ENCODE assay signal across 8 mouse cellular contexts in the genomic region with DNA sequence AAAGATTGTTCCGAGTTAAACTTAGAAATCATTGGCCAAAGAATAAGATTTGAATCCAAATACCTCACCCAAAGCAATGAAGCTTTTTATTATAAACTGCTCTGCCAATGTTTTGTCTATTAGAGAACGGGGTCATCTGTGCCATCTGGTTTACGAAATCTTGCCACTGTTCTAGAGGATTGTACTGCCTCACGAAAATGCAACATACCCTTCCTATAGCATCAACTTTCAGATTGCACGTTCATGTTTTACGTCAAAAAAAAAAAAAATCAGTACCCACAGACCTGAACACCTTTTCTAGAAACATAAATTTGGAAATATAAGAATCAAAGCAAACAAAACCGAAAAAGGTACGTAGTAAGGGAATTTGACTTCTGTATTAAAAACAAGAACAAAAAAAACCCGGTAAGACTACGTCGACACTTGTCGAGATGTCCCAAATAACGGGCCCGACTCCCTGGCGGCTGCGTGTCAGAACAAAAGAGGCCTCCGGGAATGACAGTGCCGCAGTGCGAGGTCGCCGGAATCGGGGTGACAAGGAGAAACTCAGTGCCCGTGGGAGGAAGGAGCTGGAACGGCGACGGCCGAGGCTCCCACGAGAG. TPM values are rescaled to one million over a fixed set of nuclear protein-coding genes. Genes with fewer than 3 reads are reported as not detected.
DNase-seq lines count a peak whose midpoint lies in the region; ATAC-seq and TF ChIP-seq lines count a peak whose summit lies in the region.

No protein-coding gene starts in this region.

- H3K9ac ChIP-seq in hindbrain, embryonic 15.5 days, result peak overlapping the region; percentile 98
- peak overlapping the region; percentile 75 for H3K9ac ChIP-seq in neural tube, embryonic 12.5 days

- WGBS in lung, adult 2 months, result 2% methylated on average over 28 of the region's 28 CpGs
- 2% methylated on average over 28 of the region's 28 CpGs for WGBS in hindbrain, embryonic 15.5 days
- 4% methylated on average over 28 of the region's 28 CpGs for WGBS in neural tube, embryonic 12.5 days

- H3K27ac ChIP-seq in brown adipose tissue, adult 24 weeks (replicated peaks; ENCODE audit: low read depth, low read length), result peak overlapping the region; percentile 90
- H3K27ac ChIP-seq in hindbrain, embryonic 15.5 days (replicated peaks), result peak overlapping the region; percentile 98
- H3K27ac ChIP-seq in neural tube, embryonic 12.5 days, result peak overlapping the region; percentile 95

- no peak for TF ChIP-seq POLR2A in lung, adult 2 months (IDR thresholded peaks at IDR 0.05; ENCODE audit: borderline replicate concordance, extremely low read depth, low read depth, low read length)

- TF ChIP-seq CTCF in lung, adult 2 months (IDR thresholded peaks at IDR 0.05; ENCODE audit: insufficient read depth, low read length), result no peak

- 0 out of 2 replicates have a peak, but pooled peaks cover 4% of the 10 kb centered on the region for H3K27me3 ChIP-seq in hindbrain, embryonic 15.5 days
- no peaks in the 10 kb centered on the region for H3K27me3 ChIP-seq in neural tube, embryonic 12.5 days (replicated peaks)

- no peaks in the 10 kb centered on the region for H3K9me3 ChIP-seq in hindbrain, embryonic 15.5 days
- no peaks in the 10 kb centered on the region for H3K9me3 ChIP-seq in neural tube, embryonic 12.5 days

- H3K4me3 ChIP-seq in lung, adult 2 months (replicated peaks; ENCODE audit: extremely low read depth, low read depth, low read length), result peak overlapping the region; percentile 88
- peak overlapping the region; percentile 99 for H3K4me3 ChIP-seq in brown adipose tissue, adult 24 weeks (ENCODE audit: insufficient read depth, low read depth, low read length)
- peak overlapping the region; percentile 96 for H3K4me3 ChIP-seq in hindbrain, embryonic 15.5 days
- H3K4me3 ChIP-seq in neural tube, embryonic 12.5 days, result peak overlapping the region; percentile 66

- peaks cover 10% of the 10 kb centered on the region for H3K4me1 ChIP-seq in lung, adult 2 months (ENCODE audit: control insufficient read depth, insufficient read depth, low read length)
- peaks cover 4% of the 10 kb centered on the region for H3K4me1 ChIP-seq in brown adipose tissue, adult 24 weeks (ENCODE audit: control insufficient read depth, insufficient read depth, insufficient read length, low read length)
- peaks cover 36% of the 10 kb centered on the region for H3K4me1 ChIP-seq in hindbrain, embryonic 15.5 days (replicated peaks)
- H3K4me1 ChIP-seq in neural tube, embryonic 12.5 days, result peaks cover 23% of the 10 kb centered on the region

- H3K4me2 ChIP-seq in hindbrain, embryonic 15.5 days, result peak overlapping the region; percentile 90
- H3K4me2 ChIP-seq in neural tube, embryonic 12.5 days (replicated peaks), result peak overlapping the region; percentile 64

- DNase-seq in lung, adult 2 months, result no peak
- no peak for DNase-seq in lung, postnatal 4 days
- DNase-seq in gastrocnemius, postnatal 10 days, result no peak
- DNase-seq in urinary bladder, adult 2 months (ENCODE audit: low spot score), result no peak
- no peak for DNase-seq in frontal cortex, postnatal 25 days (ENCODE audit: low spot score in 2 of 2)

- ATAC-seq in hindbrain, embryonic 15.5 days (ENCODE audit: low FRiP score, low read depth), result no peak
- ATAC-seq in neural tube, embryonic 12.5 days (ENCODE audit: low FRiP score, low read depth), result no peak

- H3K36me3 ChIP-seq in hindbrain, embryonic 15.5 days, result peaks cover 6% of the 10 kb centered on the region
- peaks cover 9% of the 10 kb centered on the region for H3K36me3 ChIP-seq in neural tube, embryonic 12.5 days

RNA-seq across cellular contexts. Expression of a gene that starts 0.6 kb away (rescaled TPM):
- polyA plus RNA-seq in lung, adult 2 months (2012; rRNA removed), result 58.1 and 75.5 TPM in 2 replicates
- 167 and 190 TPM in 2 replicates for polyA plus RNA-seq in brown adipose tissue, adult 24 weeks (2012; ENCODE audit: insufficient read depth, insufficient read length, missing spikeins)
- 392 and 396 TPM in 2 replicates for polyA plus RNA-seq in hindbrain, embryonic 15.5 days (2015; fragmentation: Nextera tagmentation; extraction: Ambion mirVana)
- 292 and 323 TPM in 2 replicates for polyA plus RNA-seq in neural tube, embryonic 12.5 days (2016; fragmentation: Nextera tagmentation; extraction: Ambion mirVana)
- total RNA-seq in gastrocnemius, postnatal 10 days (2021), result 100 to 1,000 TPM; 170 to 176 TPM
- 154 and 172 TPM in 2 replicates for polyA plus RNA-seq in urinary bladder, adult 2 months (2012; rRNA removed)

RNA-seq across cellular contexts. Expression of a gene that starts 45.5 kb away (rescaled TPM):
- polyA plus RNA-seq in lung, adult 2 months (2012; rRNA removed), result 2.9 and 4.7 TPM in 2 replicates
- polyA plus RNA-seq in brown adipose tissue, adult 24 weeks (2012; ENCODE audit: insufficient read depth, insufficient read length, missing spikeins), result 8.1 and 9.8 TPM in 2 replicates
- polyA plus RNA-seq in hindbrain, embryonic 15.5 days (2015; fragmentation: Nextera tagmentation; extraction: Ambion mirVana), result 46.5 and 49.0 TPM in 2 replicates
- 59.7 and 70.8 TPM in 2 replicates for polyA plus RNA-seq in neural tube, embryonic 12.5 days (2016; fragmentation: Nextera tagmentation; extraction: Ambion mirVana)
- 10 to 100 TPM; 30.5 to 35.7 TPM for total RNA-seq in gastrocnemius, postnatal 10 days (2021)
- polyA plus RNA-seq in urinary bladder, adult 2 months (2012; rRNA removed), result 10.6 and 10.7 TPM in 2 replicates
